Mouse (Mus musculus): Measurements from ENCODE around the gene Scarb1.

Gene Scarb1

DNA sequence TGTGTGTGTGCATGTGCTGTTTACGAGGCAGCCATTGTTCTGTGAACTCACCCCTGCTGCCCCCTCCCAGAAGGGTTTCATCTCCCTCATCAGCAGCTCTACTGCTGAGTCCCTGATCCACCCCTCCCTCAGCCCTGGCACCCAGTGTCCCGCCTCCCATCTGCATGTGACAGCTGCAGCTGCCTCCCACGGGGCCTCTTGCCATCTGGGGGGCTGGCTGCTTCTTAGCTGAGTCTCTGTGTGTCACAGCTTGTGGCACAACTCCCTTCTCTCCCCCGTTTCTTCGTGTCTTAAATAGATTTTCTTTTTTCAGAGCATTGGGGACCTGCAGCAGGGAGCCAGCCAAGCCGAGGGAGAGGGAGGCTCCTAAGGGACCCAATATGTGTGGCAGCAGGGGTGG, 97.0 kb downstream of the Scarb1 start:
- peak; percentile 20 for DNase-seq (ENCODE audit: low read depth, low spot score)

GRCm38 (mm10) chr5:125242111-125242510, 98.8 kb downstream of the Scarb1 start:
- Histone ChIP-seq H3K27me3 (ENCODE audit: control insufficient read depth, insufficient read depth, low read length, poor library complexity, severe bottlenecking) (no peaks in the 10 kb centered on the region), H3K36me3 (ENCODE audit: control insufficient read depth, insufficient read depth, low read length, poor library complexity, severe bottlenecking) (no peaks in the 10 kb centered on the region)
- no peak for DNase-seq (ENCODE audit: low read depth, low spot score)

More for the DNA sequence above, 97.0 kb downstream of the Scarb1 start:
- Histone ChIP-seq H3K36me3 (ENCODE audit: control insufficient read depth, insufficient read depth, low read length, poor library complexity, severe bottlenecking) (no peaks in the 10 kb centered on the region), H3K27me3 (ENCODE audit: control insufficient read depth, insufficient read depth, low read length, poor library complexity, severe bottlenecking) (no peaks in the 10 kb centered on the region; the same call in 1 of the 2 replicates)

GRCm38 (mm10) chr5:125241627-125242026, 99.3 kb downstream of the Scarb1 start:
- no peaks in the 10 kb centered on the region for H3K36me3 ChIP-seq (ENCODE audit: control insufficient read depth, insufficient read depth, low read length, poor library complexity, severe bottlenecking)
- DNase-seq (ENCODE audit: low read depth, low spot score), result no peak
- H3K27me3 ChIP-seq (ENCODE audit: control insufficient read depth, insufficient read depth, low read length, poor library complexity, severe bottlenecking), result no peaks in the 10 kb centered on the region

DNA sequence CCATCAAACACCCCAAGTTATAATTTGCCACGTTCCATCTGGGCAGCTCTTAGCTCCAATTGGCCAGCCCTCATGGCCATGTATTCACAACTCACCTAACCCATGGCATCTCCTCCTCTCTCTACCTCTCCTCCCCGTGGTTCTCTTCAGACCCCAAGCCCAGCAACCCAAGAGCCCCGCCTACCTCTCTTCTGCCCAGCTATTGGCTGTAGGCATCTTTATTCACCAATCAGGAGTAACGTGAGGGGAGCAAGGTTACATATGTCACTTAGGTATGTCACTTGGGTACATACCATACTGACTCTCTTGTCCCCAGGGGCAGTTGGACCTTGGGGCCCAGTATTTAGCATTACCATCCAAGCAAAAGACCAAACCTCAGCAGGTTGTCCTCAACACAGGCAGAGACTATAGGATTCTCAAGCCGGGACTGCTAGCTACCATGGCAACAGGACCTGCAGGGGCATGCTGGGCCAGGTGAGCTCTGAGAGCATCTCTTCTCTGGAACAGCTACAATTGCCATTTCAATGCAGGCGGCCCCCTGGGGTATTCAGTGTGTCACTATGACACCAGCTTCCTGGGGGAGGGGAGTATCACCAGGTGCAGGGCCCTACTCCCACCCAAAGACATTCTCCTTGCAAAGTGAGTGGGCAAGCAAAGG, 100.6 kb downstream of the Scarb1 start:
- no peaks in the 10 kb centered on the region for H3K27me3 ChIP-seq (ENCODE audit: control insufficient read depth, insufficient read depth, low read length, poor library complexity, severe bottlenecking)
- no peak for DNase-seq (ENCODE audit: low read depth, low spot score)
- H3K36me3 ChIP-seq (ENCODE audit: control insufficient read depth, insufficient read depth, low read length, poor library complexity, severe bottlenecking), result no peaks in the 10 kb centered on the region

GRCm38 (mm10) chr5:125235874-125236273, 105.0 kb downstream of the Scarb1 start:
- no peaks in the 10 kb centered on the region for H3K36me3 ChIP-seq (ENCODE audit: control insufficient read depth, insufficient read depth, low read length, poor library complexity, severe bottlenecking)
- H3K27me3 ChIP-seq (ENCODE audit: control insufficient read depth, insufficient read depth, low read length, poor library complexity, severe bottlenecking), result no peaks in the 10 kb centered on the region
- DNase-seq (ENCODE audit: low read depth, low spot score), result no peak

- no peaks in the 10 kb centered on the region for H3K36me3 ChIP-seq (ENCODE audit: control insufficient read depth, insufficient read depth, low read length, poor library complexity, severe bottlenecking)
- peak; percentile 31 for DNase-seq (ENCODE audit: low read depth, low spot score)
Observed at GRCm38 (mm10) chr5:125235398-125235797, 105.5 kb downstream of the Scarb1 start.

DNA sequence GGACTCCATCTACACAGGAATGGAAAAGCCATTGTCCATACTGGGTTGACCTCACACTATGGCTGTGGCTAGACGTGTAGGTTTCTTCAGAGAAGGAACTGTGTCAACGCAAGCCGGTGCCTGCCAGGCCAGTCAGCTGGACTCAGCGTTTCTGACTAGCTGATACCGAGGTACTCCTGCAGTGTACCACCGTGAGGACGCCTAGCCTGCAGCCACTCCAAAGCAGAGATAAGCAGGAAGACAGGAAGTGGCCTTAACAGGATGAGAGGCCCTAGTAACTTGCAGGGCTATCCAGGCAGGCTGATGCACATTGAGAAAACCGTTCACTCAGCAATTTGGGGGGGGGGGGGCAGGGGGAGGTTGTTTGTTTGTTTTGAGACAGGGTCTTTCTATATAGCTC, 106.5 kb downstream of the Scarb1 start:
- no peaks in the 10 kb centered on the region for H3K27me3 ChIP-seq (ENCODE audit: control insufficient read depth, insufficient read depth, low read length, poor library complexity, severe bottlenecking)
- H3K36me3 ChIP-seq (ENCODE audit: control insufficient read depth, insufficient read depth, low read length, poor library complexity, severe bottlenecking), result no peaks in the 10 kb centered on the region
- no peak for DNase-seq (ENCODE audit: low read depth, low spot score)

More at GRCm38 (mm10) chr5:125235398-125235797, 105.5 kb downstream of the Scarb1 start:
- H3K27me3 ChIP-seq (ENCODE audit: control insufficient read depth, insufficient read depth, low read length, poor library complexity, severe bottlenecking), result no peaks in the 10 kb centered on the region

GRCm38 (mm10) chr5:125233478-125233877, 107.4 kb downstream of the Scarb1 start:
- Histone ChIP-seq H3K36me3 (ENCODE audit: control insufficient read depth, insufficient read depth, low read length, poor library complexity, severe bottlenecking) (no peaks in the 10 kb centered on the region), H3K27me3 (ENCODE audit: control insufficient read depth, insufficient read depth, low read length, poor library complexity, severe bottlenecking) (no peaks in the 10 kb centered on the region)
- no peak for DNase-seq (ENCODE audit: low read depth, low spot score)

DNA sequence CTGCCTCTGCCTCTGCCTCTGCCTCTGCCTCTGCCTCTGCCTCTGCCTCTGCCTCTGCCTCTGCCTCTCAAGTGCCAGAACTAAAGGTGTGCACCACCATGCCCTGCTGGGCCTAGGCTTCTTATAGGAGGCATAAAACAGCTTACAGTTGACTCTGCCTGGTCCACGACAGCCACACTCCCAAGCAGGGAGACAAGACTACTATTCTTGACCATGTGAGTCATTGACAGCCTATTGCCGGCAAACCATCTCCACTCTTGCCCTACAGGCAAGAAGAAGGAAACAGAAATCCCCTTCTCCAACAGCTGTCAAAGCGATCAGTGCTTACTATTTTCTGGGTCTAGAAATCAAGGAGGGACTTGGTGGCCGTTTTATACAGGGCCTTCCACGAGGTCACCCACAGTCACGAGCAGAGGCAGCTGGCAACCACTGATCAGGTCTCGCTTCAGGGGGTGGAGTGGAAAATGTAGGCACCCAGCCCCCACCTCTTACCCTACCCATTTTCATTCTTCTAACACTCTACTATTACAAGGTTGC, 108.4 kb downstream of the Scarb1 start:
- H3K36me3 ChIP-seq (ENCODE audit: control insufficient read depth, insufficient read depth, low read length, poor library complexity, severe bottlenecking), result no peaks in the 10 kb centered on the region
- no peaks in the 10 kb centered on the region for H3K27me3 ChIP-seq (ENCODE audit: control insufficient read depth, insufficient read depth, low read length, poor library complexity, severe bottlenecking)
- no peak for DNase-seq (ENCODE audit: low read depth, low spot score)

GRCm38 (mm10) chr5:125230463-125230862, 110.4 kb downstream of the Scarb1 start:
- DNase-seq (ENCODE audit: low read depth, low spot score), result no peak
- Histone ChIP-seq H3K36me3 (ENCODE audit: control insufficient read depth, insufficient read depth, low read length, poor library complexity, severe bottlenecking) (no peaks in the 10 kb centered on the region), H3K27me3 (ENCODE audit: control insufficient read depth, insufficient read depth, low read length, poor library complexity, severe bottlenecking) (no peaks in the 10 kb centered on the region)

GRCm38 (mm10) chr5:125229097-125229496, 111.8 kb downstream of the Scarb1 start:
- DNase-seq (ENCODE audit: low read depth, low spot score), result no peak
- Histone ChIP-seq H3K36me3 (ENCODE audit: control insufficient read depth, insufficient read depth, low read length, poor library complexity, severe bottlenecking) (no peaks in the 10 kb centered on the region), H3K27me3 (ENCODE audit: control insufficient read depth, insufficient read depth, low read length, poor library complexity, severe bottlenecking) (no peaks in the 10 kb centered on the region)

DNA sequence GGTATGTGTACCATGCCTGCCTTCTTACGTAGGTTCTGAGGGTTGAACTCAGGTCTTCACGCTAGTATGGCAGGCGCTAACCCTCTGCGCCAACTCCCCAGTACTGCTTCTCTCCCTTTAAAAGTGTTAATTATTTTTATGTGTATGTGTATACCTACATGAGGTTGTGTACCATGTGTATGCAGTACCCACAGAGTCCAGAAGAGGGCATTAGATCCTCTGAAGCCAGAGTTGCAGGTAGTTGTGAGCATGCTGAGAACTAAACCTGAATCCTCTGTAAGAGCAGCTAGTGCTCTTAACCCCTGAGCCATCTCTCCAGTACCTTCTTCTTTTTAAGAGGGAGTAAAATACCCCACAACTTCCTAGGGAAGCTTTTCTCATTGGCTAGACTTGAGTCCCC, 113.2 kb downstream of the Scarb1 start:
- H3K36me3 ChIP-seq (ENCODE audit: control insufficient read depth, insufficient read depth, low read length, poor library complexity, severe bottlenecking), result no peaks in the 10 kb centered on the region

More for the DNA sequence above, 113.2 kb downstream of the Scarb1 start:
- DNase-seq (ENCODE audit: low read depth, low spot score), result no peak
- H3K27me3 ChIP-seq (ENCODE audit: control insufficient read depth, insufficient read depth, low read length, poor library complexity, severe bottlenecking), result no peaks in the 10 kb centered on the region

Measured in splenic B cell, adult 2 months (primary cell).